Comparison of ENCODE assay signal across 8 mouse cellular contexts in genomic region chr19:29683844-29684540, GRCm38 (mm10). TPM values are rescaled to one million over a fixed set of nuclear protein-coding genes. Genes with fewer than 3 reads are reported as not detected.
A peak's percentile ranks its signal among the peaks of the same experiment; 100 is the strongest.
DNase-seq lines count a peak whose midpoint lies in the region; ATAC-seq and TF ChIP-seq lines count a peak whose summit lies in the region.

No protein-coding gene starts in this region.

- TF ChIP-seq CTCF in forebrain, postnatal 0 days (IDR thresholded peaks at IDR 0.05; ENCODE audit: low read depth), result peak; percentile 91

- H3K36me3 ChIP-seq in intestine, embryonic 14.5 days (ENCODE audit: control insufficient read depth, insufficient read depth, low read length), result no peaks in the 10 kb centered on the region
- no peaks in the 10 kb centered on the region for H3K36me3 ChIP-seq in intestine, embryonic 16.5 days (ENCODE audit: control insufficient read depth, insufficient read depth, low read length)
- H3K36me3 ChIP-seq in forebrain, postnatal 0 days (ENCODE audit: insufficient read depth), result no peaks in the 10 kb centered on the region
- no peaks in the 10 kb centered on the region for H3K36me3 ChIP-seq in hindbrain, embryonic 15.5 days
- H3K36me3 ChIP-seq in midbrain, embryonic 13.5 days, result no peaks in the 10 kb centered on the region

- 51% methylated on average over 16 of the region's 16 CpGs for WGBS in intestine, embryonic 14.5 days
- WGBS in intestine, embryonic 16.5 days, result 54% methylated on average over 16 of the region's 16 CpGs
- WGBS in forebrain, postnatal 0 days, result 56% methylated on average over 16 of the region's 16 CpGs
- 53% methylated on average over 16 of the region's 16 CpGs for WGBS in hindbrain, embryonic 15.5 days
- WGBS in midbrain, embryonic 13.5 days, result 52% methylated on average over 16 of the region's 16 CpGs

- no peak overlapping the region for H3K9ac ChIP-seq in intestine, embryonic 14.5 days (ENCODE audit: low read length)
- no peak overlapping the region for H3K9ac ChIP-seq in intestine, embryonic 16.5 days (ENCODE audit: low read depth, low read length)
- no peak overlapping the region for H3K9ac ChIP-seq in forebrain, postnatal 0 days
- H3K9ac ChIP-seq in hindbrain, embryonic 15.5 days, result no peak overlapping the region
- no peak overlapping the region for H3K9ac ChIP-seq in midbrain, embryonic 13.5 days (replicated peaks)

- no peak overlapping the region for H3K4me2 ChIP-seq in intestine, embryonic 14.5 days (ENCODE audit: low read length)
- no peak overlapping the region for H3K4me2 ChIP-seq in intestine, embryonic 16.5 days (ENCODE audit: low read depth, low read length)
- no peak overlapping the region for H3K4me2 ChIP-seq in forebrain, postnatal 0 days (ENCODE audit: low read depth)
- no peak overlapping the region for H3K4me2 ChIP-seq in hindbrain, embryonic 15.5 days
- H3K4me2 ChIP-seq in midbrain, embryonic 13.5 days (replicated peaks), result no peak overlapping the region

- peaks cover 12% of the 10 kb centered on the region; the same call in 1 of the 2 replicates for H3K9me3 ChIP-seq in intestine, embryonic 14.5 days (ENCODE audit: control insufficient read depth, low read length)
- H3K9me3 ChIP-seq in intestine, embryonic 16.5 days (ENCODE audit: control insufficient read depth, low read length), result peaks cover 14% of the 10 kb centered on the region; the same call in 1 of the 2 replicates
- no peaks in the 10 kb centered on the region for H3K9me3 ChIP-seq in forebrain, postnatal 0 days (ENCODE audit: low read length)
- no peaks in the 10 kb centered on the region for H3K9me3 ChIP-seq in hindbrain, embryonic 15.5 days
- H3K9me3 ChIP-seq in midbrain, embryonic 13.5 days, result peaks cover 5% of the 10 kb centered on the region

- H3K4me3 ChIP-seq in intestine, embryonic 14.5 days (ENCODE audit: low read depth, low read length), result no peak overlapping the region
- H3K4me3 ChIP-seq in intestine, embryonic 16.5 days (ENCODE audit: low read length), result no peak overlapping the region
- no peak overlapping the region for H3K4me3 ChIP-seq in forebrain, postnatal 0 days (ENCODE audit: low read depth, low read length)
- H3K4me3 ChIP-seq in hindbrain, embryonic 15.5 days, result no peak overlapping the region
- H3K4me3 ChIP-seq in midbrain, embryonic 13.5 days (replicated peaks), result no peak overlapping the region

- ATAC-seq in intestine, embryonic 14.5 days (replicated peaks; ENCODE audit: low FRiP score, low TSS enrichment, low read depth), result no peak
- no peak for ATAC-seq in intestine, embryonic 16.5 days
- peak; percentile 78 for ATAC-seq in forebrain, postnatal 0 days
- ATAC-seq in hindbrain, embryonic 15.5 days (ENCODE audit: low FRiP score, low read depth), result peak; percentile 48; the same call in 1 of the 2 replicates
- ATAC-seq in midbrain, embryonic 13.5 days, result peak; percentile 66; the same call in 1 of the 2 replicates

- peak; percentile 80 for DNase-seq in intestine, embryonic 14.5 days (ENCODE audit: low spot score)
- peak; percentile 79 for DNase-seq in cerebellum, adult 11 months
- peak; percentile 88 for DNase-seq in forebrain, postnatal 0 days
- DNase-seq in left cerebral cortex, adult 8-10 months (ENCODE audit: low spot score in 2 of 2), result peak; percentile 34 to 67
- DNase-seq in spleen, adult 18-20 months, result peak; percentile 49 to 80

- H3K4me1 ChIP-seq in intestine, embryonic 14.5 days (replicated peaks; ENCODE audit: control insufficient read depth, insufficient read depth, low read length), result no peaks in the 10 kb centered on the region
- no peaks in the 10 kb centered on the region for H3K4me1 ChIP-seq in intestine, embryonic 16.5 days (ENCODE audit: control insufficient read depth, insufficient read depth, low read length)
- H3K4me1 ChIP-seq in forebrain, postnatal 0 days (ENCODE audit: insufficient read depth), result no peaks in the 10 kb centered on the region
- H3K4me1 ChIP-seq in hindbrain, embryonic 15.5 days (replicated peaks), result no peaks in the 10 kb centered on the region
- no peaks in the 10 kb centered on the region for H3K4me1 ChIP-seq in midbrain, embryonic 13.5 days (replicated peaks)

- H3K27ac ChIP-seq in intestine, embryonic 14.5 days (ENCODE audit: low read depth), result no peak overlapping the region
- H3K27ac ChIP-seq in intestine, embryonic 16.5 days (ENCODE audit: low read length), result no peak overlapping the region
- H3K27ac ChIP-seq in forebrain, postnatal 0 days (ENCODE audit: low read depth, low read length), result no peak overlapping the region
- no peak overlapping the region for H3K27ac ChIP-seq in hindbrain, embryonic 15.5 days (replicated peaks)
- H3K27ac ChIP-seq in midbrain, embryonic 13.5 days, result no peak overlapping the region

- H3K27me3 ChIP-seq in intestine, embryonic 14.5 days (replicated peaks; ENCODE audit: control insufficient read depth, insufficient read depth, low read length), result peaks cover 18% of the 10 kb centered on the region; the same call in 1 of the 2 replicates
- H3K27me3 ChIP-seq in intestine, embryonic 16.5 days (replicated peaks; ENCODE audit: control insufficient read depth, insufficient read depth, low read length), result peaks cover 3% of the 10 kb centered on the region; the same call in 1 of the 2 replicates
- no peaks in the 10 kb centered on the region for H3K27me3 ChIP-seq in forebrain, postnatal 0 days (ENCODE audit: insufficient read depth, low read length)
- no peaks in the 10 kb centered on the region for H3K27me3 ChIP-seq in hindbrain, embryonic 15.5 days
- no peaks in the 10 kb centered on the region for H3K27me3 ChIP-seq in midbrain, embryonic 13.5 days

RNA-seq across cellular contexts. Expression of gene Mlana, which starts 13.6 kb away (rescaled TPM):
- not detected in 2 replicates for polyA plus RNA-seq in intestine, embryonic 14.5 days (2014; fragmentation: Nextera tagmentation; extraction: Ambion mirVana)
- polyA plus RNA-seq in intestine, embryonic 16.5 days (2015; fragmentation: Nextera tagmentation; extraction: Ambion mirVana), result not detected in 2 replicates
- not detected in 2 replicates for total RNA-seq in forebrain, postnatal 0 days (2014; rRNA removed)
- polyA plus RNA-seq in forebrain, postnatal 0 days (2015; fragmentation: Nextera tagmentation; extraction: Ambion mirVana), result not detected in 2 replicates
- polyA plus RNA-seq in hindbrain, embryonic 15.5 days (2015; fragmentation: Nextera tagmentation; extraction: Ambion mirVana), result not detected in 2 replicates
- total RNA-seq in left cerebral cortex, adult 8-10 months (2022), result under 1 TPM in 1 of 4 experiments, not detected in 3; 0.39 TPM
- polyA plus RNA-seq in midbrain, embryonic 13.5 days (2015; fragmentation: Nextera tagmentation; extraction: Ambion mirVana), result not detected in 2 replicates

RNA-seq across cellular contexts. Expression of gene Ermp1, which starts 35.8 kb away (rescaled TPM):
- polyA plus RNA-seq in intestine, embryonic 14.5 days (2014; fragmentation: Nextera tagmentation; extraction: Ambion mirVana), result 8.4 and 8.9 TPM in 2 replicates
- polyA plus RNA-seq in intestine, embryonic 16.5 days (2015; fragmentation: Nextera tagmentation; extraction: Ambion mirVana), result 7.5 and 8.7 TPM in 2 replicates
- total RNA-seq in forebrain, postnatal 0 days (2014; rRNA removed), result 9.8 and 14.0 TPM in 2 replicates
- polyA plus RNA-seq in forebrain, postnatal 0 days (2015; fragmentation: Nextera tagmentation; extraction: Ambion mirVana), result 5.7 and 8.2 TPM in 2 replicates
- polyA plus RNA-seq in hindbrain, embryonic 15.5 days (2015; fragmentation: Nextera tagmentation; extraction: Ambion mirVana), result 10.6 and 11.4 TPM in 2 replicates
- 10 to 100 TPM; 37.0 to 41.9 (median 40.1) TPM for total RNA-seq in left cerebral cortex, adult 8-10 months (2022)
- 7.6 and 7.9 TPM in 2 replicates for polyA plus RNA-seq in midbrain, embryonic 13.5 days (2015; fragmentation: Nextera tagmentation; extraction: Ambion mirVana)

Comparison
In these comparisons a context has a peak if more than half of its experiments do, and no peak if none do; other contexts are left out.
1. ATAC-seq: peak in forebrain, postnatal 0 days (single experiment), hindbrain, embryonic 15.5 days (single experiment) and midbrain, embryonic 13.5 days (single experiment); none in intestine, embryonic 14.5 days (single experiment) and intestine, embryonic 16.5 days (single experiment).
2. Peak in every context shown above with its lines, with median percentiles within 50 percentile points of each other: DNase-seq.